Mouse (Mus musculus) monocyte, adult 2 months (primary cell): ENCODE measurements around the gene Gm8879.
"Not testable (repeated sequence)": the region's sequence is repeated elsewhere in the genome, so short reads cannot be mapped to it uniquely, and the experiment has no call there.

Source experiments
- DNase-seq, 2 experiments: peaks; one replicate each; pipeline ENCODE4 v3.0.0; 2022; ENCODE audit warnings: low spot score in 2 of 2, low read depth in 1 of 2

Gm8879 gene

DNA sequence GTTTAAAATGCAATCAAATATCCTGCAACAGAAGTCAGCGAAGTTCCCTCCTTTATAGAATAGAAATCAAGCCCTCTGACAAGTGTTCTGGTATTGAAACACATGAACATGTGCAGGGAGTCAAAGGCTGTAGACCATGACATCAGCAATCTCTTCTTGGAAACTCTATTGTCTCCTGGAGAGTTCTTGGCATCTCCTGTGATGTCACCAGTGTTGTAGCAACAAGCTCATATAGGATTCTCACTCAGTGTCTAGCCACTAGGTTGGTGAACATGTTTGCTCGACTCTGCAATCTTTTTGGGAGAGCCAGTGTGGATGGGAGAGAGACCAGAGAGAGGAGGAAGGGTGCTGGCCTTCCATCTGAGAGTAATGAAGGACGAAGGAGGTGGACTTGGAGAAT lies at the start of gene Gm8879:
TSS of gene Gm8879 (plus strand) at position 301 of the 400 bp plus-strand sequence.
- not testable (repeated sequence) for DNase-seq

DNA sequence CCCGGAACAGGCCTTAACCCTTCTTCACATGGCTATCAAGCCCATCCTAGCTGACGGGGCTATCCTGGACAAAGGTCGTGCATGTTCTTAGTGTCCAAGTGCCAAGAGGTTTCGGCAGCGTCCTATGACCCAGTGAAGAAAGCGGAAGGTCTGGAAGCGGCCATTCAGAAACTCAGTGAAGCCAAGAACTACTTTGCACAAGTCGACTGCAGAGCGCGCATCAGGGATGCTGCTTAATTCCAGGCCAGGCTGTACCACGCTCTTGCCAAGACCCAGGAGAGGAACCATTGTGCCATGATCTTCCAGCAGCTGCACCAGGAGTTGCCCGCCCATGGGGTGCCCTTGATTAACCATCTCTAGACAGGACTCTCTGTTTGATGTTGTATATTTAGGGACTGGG lies 10.6 kb downstream of the Gm8879 start:
- not testable (repeated sequence) for DNase-seq
